Mouse (Mus musculus) forebrain, embryonic 12.5 days (tissue): ENCODE measurements at regions not wholly inside any gene's neighbourhood (a gene's known extent, or its start where the extent isn't known, plus 50 kb on each side); places are given as distances from the start of the nearest gene placed in this dataset.

Experiments
- ATAC-seq: fragments of 200-750 bp; cut with Nextera tagmentation; 2 replicates; pipeline ENCODE4 v1.8.0; 2017; ENCODE audit warnings: moderate TSS enrichment; ENCODE audit not compliant: low FRiP score
- H3K27ac ChIP-seq: fragments of 300-500 bp; sonication (generic); 2 replicates; pipeline ENCODE4 v1.5.1; 2016; ENCODE audit warnings: mild to moderate bottlenecking
- H3K27me3 ChIP-seq: fragments of 300-500 bp; sonication (generic); 2 replicates; pipeline ENCODE4 v1.6.1; 2016; ENCODE audit warnings: mild to moderate bottlenecking
- H3K36me3 ChIP-seq: fragments of 300-500 bp; sonication (generic); replicated peaks from 2 replicates; pipeline ENCODE4 v1.6.1; 2016; ENCODE audit warnings: mild to moderate bottlenecking
- H3K4me1 ChIP-seq: fragments of 300-500 bp; sonication (generic); 2 replicates; pipeline ENCODE4 v1.6.1; 2016
- H3K4me2 ChIP-seq: fragments of 300-500 bp; sonication (generic); 2 replicates; pipeline ENCODE4 v1.6.1; 2016; ENCODE audit warnings: mild to moderate bottlenecking, moderate library complexity
- H3K4me3 ChIP-seq: fragments of 300-500 bp; sonication (generic); replicated peaks from 2 replicates; pipeline ENCODE4 v1.5.1; 2016; ENCODE audit warnings: mild to moderate bottlenecking
- H3K9ac ChIP-seq: fragments of 300-500 bp; sonication (generic); 2 replicates; pipeline ENCODE4 v1.6.1; 2016; ENCODE audit warnings: mild to moderate bottlenecking
- H3K9me3 ChIP-seq: fragments of 300-500 bp; sonication (generic); 2 replicates; pipeline ENCODE4 v1.6.1; 2016
- WGBS: fragments of 180-500 bp; shearing (Covaris S2); methylation state at CpG from one replicate; pipeline ENCODE4 v1.1.7; 2016; 5-methylcytosine and 5-hydroxymethylcytosine counted together

GRCm38 (mm10) chr6:20493742-20494303, 721.5 kb upstream of the Kcnd2 start:
- Histone ChIP-seq H3K9ac (no peak overlapping the region), H3K4me3 (no peak overlapping the region), H3K27me3 (no peaks in the 10 kb centered on the region), H3K36me3 (no peaks in the 10 kb centered on the region), H3K27ac (no peak overlapping the region), H3K4me1 (0 out of 2 replicates have a peak, but pooled peaks cover 4% of the 10 kb centered on the region), H3K9me3 (no peaks in the 10 kb centered on the region), H3K4me2 (no peak overlapping the region)
- WGBS, result 0% methylated on average over 1 of the region's 1 CpGs
- peak; percentile 87; the same call in 1 of the 2 replicates for ATAC-seq

- no peaks in the 10 kb centered on the region for H3K27me3 ChIP-seq
- H3K9me3 ChIP-seq, result no peaks in the 10 kb centered on the region
- H3K4me3 ChIP-seq, result no peak overlapping the region
- no peak overlapping the region for H3K9ac ChIP-seq
- no peak overlapping the region for H3K27ac ChIP-seq
- H3K36me3 ChIP-seq, result no peaks in the 10 kb centered on the region
- WGBS, result 80% methylated on average over 5 of the region's 5 CpGs
- no peak for ATAC-seq
- H3K4me2 ChIP-seq, result no peak overlapping the region
- no peaks in the 10 kb centered on the region for H3K4me1 ChIP-seq
Measured at GRCm38 (mm10) chr6:20502338-20503079, 712.8 kb upstream of the Kcnd2 start.
